23 mouse cellular contexts compared by ENCODE assay signal in the genomic region with DNA sequence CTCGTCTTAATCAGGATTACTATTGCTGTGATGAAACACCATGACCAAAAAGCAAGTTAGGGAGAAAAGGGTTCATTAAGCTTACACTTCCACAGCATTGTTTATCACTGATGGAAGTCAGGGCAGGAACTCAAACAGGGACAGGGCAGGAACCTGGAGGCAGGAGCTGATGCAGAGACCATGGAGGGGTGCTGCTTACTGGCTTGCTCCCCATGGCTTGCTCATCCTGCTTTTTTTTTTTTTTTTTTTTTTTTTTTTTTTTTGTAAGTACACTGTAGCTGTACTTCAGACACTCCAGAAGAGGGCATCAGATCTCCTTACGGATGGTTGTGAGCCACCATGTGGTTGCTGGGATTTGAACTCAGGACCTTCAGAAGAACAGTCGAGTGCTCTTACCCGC. TPM values are rescaled to one million over a fixed set of nuclear protein-coding genes. Genes with fewer than 3 reads are reported as not detected.
"Had no signal": no experiment of that assay in that cellular context is flagged by ENCODE, and none has a peak within 500 bp of the region (broad histone marks: within the 10 kb centered on the region; RNA-seq: fewer than 3 reads in every experiment).

No protein-coding gene starts in this region.

RNA-seq across cellular contexts. Expression of a gene that starts 27.8 kb away (rescaled TPM):
- total RNA-seq: heart, postnatal 10 days; heart, postnatal 14 days; heart, postnatal 25 days; heart, postnatal 36 days; heart, postnatal 4 days; hematopoietic stem cell, adult 5-6 weeks had no signal
- polyA plus RNA-seq: heart, embryonic 12.5 days; heart, embryonic 14.5 days; heart, embryonic 15.5 days; heart, embryonic 16.5 days; heart, postnatal 0 days; inflammation-experienced regulatory T-cells, adult 6 months; large intestine, adult 2 months had no signal

RNA-seq across cellular contexts. Expression of a gene that starts 28.8 kb away (rescaled TPM):
- polyA plus RNA-seq: inflammation-experienced regulatory T-cells, adult 6 months had no signal

RNA-seq across cellular contexts. Expression of a gene that starts 49.0 kb away (rescaled TPM):
- total RNA-seq: heart, postnatal 10 days; heart, postnatal 25 days; heart, postnatal 36 days; heart, postnatal 4 days; hematopoietic stem cell, adult 5-6 weeks had no signal
- polyA plus RNA-seq: heart, embryonic 11.5 days; heart, embryonic 12.5 days; heart, embryonic 13.5 days; heart, embryonic 14.5 days; heart, embryonic 15.5 days; heart, postnatal 0 days; hindbrain, embryonic 14.5 days; hindbrain, embryonic 16.5 days; inflammation-experienced regulatory T-cells, adult 6 months; intestine, embryonic 14.5 days; intestine, embryonic 15.5 days; intestine, postnatal 0 days; kidney, embryonic 14.5 days; kidney, embryonic 16.5 days; kidney, postnatal 0 days had no signal
